Mouse (Mus musculus) limb, embryonic 14.5 days (tissue): ENCODE measurements around the gene Pepd. TPM values are rescaled to one million over a fixed set of nuclear protein-coding genes. Genes with fewer than 3 reads are reported as not detected.

Experiments used
- ATAC-seq: fragments of 200-750 bp; cut with Nextera tagmentation; 2 replicates; pipeline ENCODE4 v1.8.0; 2017; ENCODE audit warnings: low read depth, moderate number of reproducible peaks, moderate TSS enrichment; ENCODE audit not compliant: low FRiP score
- DNase-seq: peaks from one replicate; pipeline ENCODE4 v3.0.0-alpha.2; 2015; ENCODE audit warnings: low spot score
- H3K27ac ChIP-seq: fragments of 300-500 bp; sonication (generic); replicated peaks from 2 replicates; pipeline ENCODE4 v1.5.1; 2014; ENCODE audit warnings: low read depth, mild to moderate bottlenecking, low read length, moderate library complexity, mixed read lengths
- H3K27me3 ChIP-seq: fragments of 300-500 bp; sonication (generic); 2 replicates; pipeline ENCODE4 v1.6.1; 2014; ENCODE audit warnings: low read length, mixed read lengths; ENCODE audit not compliant: control insufficient read depth, insufficient read depth
- H3K36me3 ChIP-seq: fragments of 300-500 bp; sonication (generic); 2 replicates; pipeline ENCODE4 v1.6.1; 2014; ENCODE audit warnings: mild to moderate bottlenecking, low read length, moderate library complexity, mixed read lengths; ENCODE audit not compliant: control insufficient read depth, insufficient read depth
- H3K4me1 ChIP-seq: fragments of 300-500 bp; sonication (generic); 2 replicates; pipeline ENCODE4 v1.6.1; 2014; ENCODE audit warnings: antibody characterized with exemption, low read length, mixed read lengths; ENCODE audit not compliant: control insufficient read depth, insufficient read depth
- H3K4me2 ChIP-seq: fragments of 300-500 bp; sonication (generic); replicated peaks from 2 replicates; pipeline ENCODE4 v1.6.1; 2014; ENCODE audit warnings: low read depth, mild to moderate bottlenecking, low read length, moderate library complexity; ENCODE audit not compliant: severe bottlenecking
- H3K4me3 ChIP-seq: fragments of 300-500 bp; sonication (generic); replicated peaks from 2 replicates; pipeline ENCODE4 v1.5.1; 2014; ENCODE audit warnings: low read length
- H3K9ac ChIP-seq: fragments of 300-500 bp; sonication (generic); 2 replicates; pipeline ENCODE4 v1.6.1; 2014; ENCODE audit warnings: mild to moderate bottlenecking, low read depth, low read length, moderate library complexity; ENCODE audit not compliant: severe bottlenecking
- H3K9me3 ChIP-seq: fragments of 300-500 bp; sonication (generic); 2 replicates; pipeline ENCODE4 v1.6.1; 2016; ENCODE audit warnings: low read length; ENCODE audit not compliant: control insufficient read depth
- POLR2A ChIP-seq: fragments of 200-500 bp; IDR thresholded peaks from 2 replicates; pipeline ENCODE4 v1.8.0; 2012; ENCODE audit warnings: inconsistent platforms, mild to moderate bottlenecking, moderate library complexity, borderline replicate concordance; ENCODE audit not compliant: insufficient read depth, insufficient read length; ENCODE audit errors: extremely low read depth
- WGBS: fragments of 180-500 bp; shearing (Covaris S2); extraction: QIAGEN DNeasy Blood & Tissue Kit; methylation state at CpG from one replicate; pipeline ENCODE4 v1.1.7; 2014; 5-methylcytosine and 5-hydroxymethylcytosine counted together
- polyA plus RNA-seq, 2 experiments: library from polyadenylated mRNA; depleted of rRNA in 1 of 2; stranded (reverse) in 1 of 2; unstranded in 1 of 2; fragments of >200 nt; fragmentation: Nextera tagmentation in 1 of 2; extraction: Ambion mirVana in 1 of 2; gene quantifications; 2 replicates each; pipeline versions ENCODE4 v1.2.1 to v1.2.3; 2012 to 2014

Pepd gene
- polyA plus RNA-seq, 2 experiments = 51.4 to 78.4 TPM

DNA sequence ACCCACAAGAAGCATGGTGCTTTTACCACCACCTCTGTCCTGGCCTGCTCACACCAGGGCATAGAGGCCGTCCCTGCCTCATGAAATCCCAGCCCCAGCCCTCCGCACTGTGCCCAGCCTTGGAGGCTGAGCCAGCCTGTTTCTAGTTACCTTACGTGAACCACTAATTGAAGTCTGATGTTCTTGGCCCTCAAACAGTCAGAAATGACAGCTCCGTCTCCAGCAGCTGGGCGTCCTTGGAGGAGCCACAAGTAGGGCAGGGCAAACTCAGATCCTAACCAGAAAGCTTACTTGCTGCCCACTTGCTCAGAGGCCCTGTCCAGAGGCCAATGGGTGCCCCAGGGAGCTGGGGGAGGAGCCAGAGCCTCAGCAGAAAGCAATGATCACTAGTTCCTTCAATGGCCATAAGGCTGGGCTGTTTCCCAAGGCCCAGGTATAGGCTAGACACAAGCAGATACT is 130.6 kb downstream of the Pepd start:
- Histone ChIP-seq H3K27ac (no peak overlapping the region), H3K9ac (no peak overlapping the region), H3K4me2 (no peak overlapping the region), H3K27me3 (no peaks in the 10 kb centered on the region), H3K36me3 (peaks cover 59% of the 10 kb centered on the region), H3K4me1 (peaks cover 7% of the 10 kb centered on the region; the same call in 1 of the 2 replicates), H3K4me3 (no peak overlapping the region), H3K9me3 (no peaks in the 10 kb centered on the region)
- DNase-seq (no peak), ATAC-seq (no peak)
- 28% methylated on average over 5 of the region's 5 CpGs for WGBS
- TF ChIP-seq POLR2A = no peak

DNA sequence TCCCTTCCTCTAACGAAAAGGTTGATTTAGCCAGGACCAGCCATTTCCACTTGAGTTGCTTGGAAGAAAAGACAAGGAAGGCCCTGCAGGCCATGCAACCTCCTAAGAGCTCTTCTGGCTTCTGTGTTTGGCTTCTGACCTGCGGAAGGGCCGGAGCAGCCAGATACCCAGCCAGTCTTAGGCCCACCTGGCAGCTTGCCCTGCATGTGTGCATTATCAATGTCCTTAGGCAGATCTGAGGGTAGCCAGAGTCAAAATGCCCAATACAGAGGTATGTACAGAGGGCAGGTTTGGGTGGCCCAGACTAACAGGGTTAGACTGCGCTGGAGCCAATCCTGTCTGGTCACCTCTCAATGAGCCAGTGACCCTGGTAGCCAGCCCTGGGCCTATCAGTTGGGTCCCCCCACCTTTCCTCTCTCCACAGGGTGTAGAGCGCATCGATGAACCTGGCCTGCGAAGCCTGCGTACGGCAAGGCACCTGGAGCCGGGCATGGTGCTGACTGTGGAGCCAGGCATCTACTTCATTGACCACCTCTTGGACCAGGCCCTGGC is 131.2 kb downstream of the Pepd start:
- Histone ChIP-seq H3K4me3 (no peak overlapping the region), H3K27ac (no peak overlapping the region), H3K36me3 (peaks cover 64% of the 10 kb centered on the region), H3K4me2 (no peak overlapping the region), H3K9me3 (no peaks in the 10 kb centered on the region), H3K9ac (no peak overlapping the region), H3K4me1 (peaks cover 7% of the 10 kb centered on the region; the same call in 1 of the 2 replicates), H3K27me3 (no peaks in the 10 kb centered on the region)
- DNase-seq (no peak), ATAC-seq (no peak)
- WGBS = 95% methylated on average over 10 of the region's 10 CpGs
- no peak for TF ChIP-seq POLR2A

DNA sequence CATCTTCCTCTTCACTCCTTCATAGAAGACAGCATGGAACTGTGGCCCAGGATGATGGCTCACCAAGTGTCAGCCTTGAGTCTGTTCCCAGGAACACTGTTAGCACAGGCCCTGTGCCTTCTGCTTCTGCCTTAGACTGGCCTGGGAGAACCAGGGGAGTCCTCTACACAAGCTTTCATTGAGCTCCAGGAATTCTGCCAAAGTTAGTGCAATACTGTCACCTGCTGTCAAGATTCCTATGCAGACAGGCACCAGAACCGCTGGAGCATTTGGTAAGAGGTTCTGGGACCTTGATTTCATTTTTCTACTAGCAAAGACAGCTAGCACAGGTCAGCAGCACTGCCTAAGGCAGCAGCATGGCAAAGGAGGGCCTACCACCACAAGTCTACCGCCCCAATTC is 132.5 kb downstream of the Pepd start:
- no peak overlapping the region for H3K4me3 ChIP-seq
- DNase-seq (no peak), ATAC-seq (no peak)
- no peak overlapping the region for H3K9ac ChIP-seq
- TF ChIP-seq POLR2A = no peak
- H3K36me3 ChIP-seq = peaks cover 73% of the 10 kb centered on the region
- H3K9me3 ChIP-seq = no peaks in the 10 kb centered on the region
- 90% methylated on average over 2 of the region's 2 CpGs for WGBS
- no peak overlapping the region for H3K27ac ChIP-seq
- no peaks in the 10 kb centered on the region for H3K27me3 ChIP-seq
- H3K4me1 ChIP-seq = peaks cover 7% of the 10 kb centered on the region; the same call in 1 of the 2 replicates
- no peak overlapping the region for H3K4me2 ChIP-seq

DNA sequence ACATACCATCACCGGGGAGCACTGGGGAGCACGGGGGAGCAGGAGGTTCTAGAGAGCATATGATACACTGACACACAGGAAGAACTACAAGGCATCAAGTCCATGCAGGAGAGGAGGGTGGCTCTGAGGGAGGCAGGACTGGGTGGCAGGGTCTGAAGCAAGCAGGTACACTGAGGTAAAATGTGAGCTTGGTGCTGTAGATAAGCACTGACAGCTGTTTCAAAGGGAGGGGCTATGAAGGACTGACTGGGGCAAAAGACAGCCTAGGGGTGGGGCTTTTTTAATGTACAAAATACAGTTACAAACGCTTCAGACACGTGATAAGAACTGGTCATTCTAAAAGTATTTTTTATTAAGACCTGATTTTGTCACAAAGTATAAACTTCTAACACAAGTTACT is 133.9 kb downstream of the Pepd start:
- 89% methylated on average over 4 of the region's 4 CpGs for WGBS
- Histone ChIP-seq H3K27ac (no peak overlapping the region), H3K36me3 (peaks cover 71% of the 10 kb centered on the region), H3K9ac (no peak overlapping the region), H3K9me3 (no peaks in the 10 kb centered on the region), H3K4me2 (no peak overlapping the region), H3K27me3 (no peaks in the 10 kb centered on the region), H3K4me3 (no peak overlapping the region), H3K4me1 (peaks cover 7% of the 10 kb centered on the region; the same call in 1 of the 2 replicates)
- no peak for ATAC-seq
- TF ChIP-seq POLR2A = no peak
- no peak for DNase-seq

DNA sequence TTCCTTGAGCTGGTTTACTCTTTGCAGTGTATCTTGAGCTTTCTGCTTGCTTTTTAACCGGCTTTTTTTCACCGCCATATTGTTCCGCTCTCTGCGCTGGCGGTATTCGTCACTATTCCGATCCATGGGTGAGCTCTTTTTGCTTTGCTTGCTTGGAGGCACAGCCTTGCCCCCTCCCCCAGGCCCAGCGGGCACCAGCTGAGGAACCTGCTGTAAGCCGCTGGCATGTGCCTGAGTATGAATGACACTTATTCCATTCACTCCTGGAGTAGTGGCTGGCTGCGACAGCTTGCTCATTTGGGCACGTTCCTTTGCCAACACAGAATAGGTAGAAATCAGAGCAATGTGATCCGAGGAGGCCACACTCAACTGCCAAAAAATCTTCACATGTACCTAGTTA is 138.4 kb downstream of the Pepd start:
- H3K4me2 ChIP-seq = no peak overlapping the region
- TF ChIP-seq POLR2A = no peak
- H3K9me3 ChIP-seq = no peaks in the 10 kb centered on the region
- H3K27me3 ChIP-seq = no peaks in the 10 kb centered on the region
- H3K9ac ChIP-seq = no peak overlapping the region
- H3K4me1 ChIP-seq = peaks cover 10% of the 10 kb centered on the region
- DNase-seq (no peak), ATAC-seq (no peak)
- 94% methylated on average over 12 of the region's 12 CpGs for WGBS
- H3K36me3 ChIP-seq = peaks cover 34% of the 10 kb centered on the region
- no peak overlapping the region for H3K4me3 ChIP-seq
- no peak overlapping the region for H3K27ac ChIP-seq
